Mouse (Mus musculus) forebrain, postnatal 0 days (tissue): ENCODE data around the gene Npb. TPM values are rescaled to one million over a fixed set of nuclear protein-coding genes. Genes with fewer than 3 reads are reported as not detected.
A peak's percentile ranks its signal among the peaks of the same experiment; 100 is the strongest.

Source experiments
- ATAC-seq: fragments of 200-750 bp; cut with Nextera tagmentation; 2 replicates; pipeline ENCODE4 v1.8.0; 2017; ENCODE audit warnings: mild to moderate bottlenecking, moderate library complexity
- DNase-seq: peaks from one replicate; pipeline ENCODE4 v3.0.0-alpha.2; 2015
- H3K27ac ChIP-seq: fragments of 300-500 bp; sonication (generic); 2 replicates; pipeline ENCODE4 v1.5.1; 2014; ENCODE audit warnings: low read depth, mild to moderate bottlenecking, antibody characterized with exemption, low read length, moderate library complexity, mixed read lengths
- H3K27me3 ChIP-seq: fragments of 300-500 bp; sonication (generic); 2 replicates; pipeline ENCODE4 v1.6.1; 2014; ENCODE audit warnings: mild to moderate bottlenecking, low read length, mixed read lengths; ENCODE audit not compliant: insufficient read depth
- H3K36me3 ChIP-seq: fragments of 300-500 bp; sonication (generic); 2 replicates; pipeline ENCODE4 v1.6.1; 2014; ENCODE audit warnings: mild to moderate bottlenecking, moderate library complexity; ENCODE audit not compliant: insufficient read depth
- H3K4me1 ChIP-seq: fragments of 300-500 bp; sonication (generic); 2 replicates; pipeline ENCODE4 v1.6.1; 2014; ENCODE audit warnings: antibody characterized with exemption; ENCODE audit not compliant: insufficient read depth
- H3K4me2 ChIP-seq: fragments of 300-500 bp; sonication (generic); 2 replicates; pipeline ENCODE4 v1.6.1; 2014; ENCODE audit warnings: low read depth, mild to moderate bottlenecking, moderate library complexity
- H3K4me3 ChIP-seq: fragments of 300-500 bp; sonication (generic); 2 replicates; pipeline ENCODE4 v1.5.1; 2014; ENCODE audit warnings: low read depth, low read length, mixed read lengths
- H3K9ac ChIP-seq: fragments of 300-500 bp; sonication (generic); 2 replicates; pipeline ENCODE4 v1.6.1; 2014; ENCODE audit warnings: mild to moderate bottlenecking
- H3K9me3 ChIP-seq: fragments of 300-500 bp; sonication (generic); 2 replicates; pipeline ENCODE4 v1.6.1; 2016; ENCODE audit warnings: low read length
- CTCF ChIP-seq: sonication (generic); IDR thresholded peaks from 2 replicates; pipeline ENCODE4 v1.5.1; 2016; ENCODE audit warnings: antibody characterized with exemption, control low read depth, low read depth
- WGBS: fragments of 180-500 bp; shearing (Covaris S2); extraction: QIAGEN DNeasy Blood & Tissue Kit; methylation state at CpG from one replicate; pipeline ENCODE4 v1.1.7; 2014; 5-methylcytosine and 5-hydroxymethylcytosine counted together
- microRNA-seq, 2 experiments: library from miRNA; unstranded; fragments of <30 nt; microRNA quantifications; one replicate each; pipeline ENCODE4; 2016
- polyA plus RNA-seq: library from polyadenylated mRNA; unstranded; fragments of >200 nt; fragmentation: Nextera tagmentation; extraction: Ambion mirVana; gene quantifications from 2 replicates; pipeline ENCODE4 v1.2.1, GENCODE M21; 2015
- total RNA-seq: library from RNA; depleted of rRNA; stranded (reverse); fragments of >200 nt; gene quantifications from 2 replicates; pipeline ENCODE4 v1.2.3, GENCODE M21; 2014; rRNA removed

Gene Npb
- total and polyA plus RNA-seq, 2 experiments from 2014 or later = 0.42 TPM; not detected in 1

DNA sequence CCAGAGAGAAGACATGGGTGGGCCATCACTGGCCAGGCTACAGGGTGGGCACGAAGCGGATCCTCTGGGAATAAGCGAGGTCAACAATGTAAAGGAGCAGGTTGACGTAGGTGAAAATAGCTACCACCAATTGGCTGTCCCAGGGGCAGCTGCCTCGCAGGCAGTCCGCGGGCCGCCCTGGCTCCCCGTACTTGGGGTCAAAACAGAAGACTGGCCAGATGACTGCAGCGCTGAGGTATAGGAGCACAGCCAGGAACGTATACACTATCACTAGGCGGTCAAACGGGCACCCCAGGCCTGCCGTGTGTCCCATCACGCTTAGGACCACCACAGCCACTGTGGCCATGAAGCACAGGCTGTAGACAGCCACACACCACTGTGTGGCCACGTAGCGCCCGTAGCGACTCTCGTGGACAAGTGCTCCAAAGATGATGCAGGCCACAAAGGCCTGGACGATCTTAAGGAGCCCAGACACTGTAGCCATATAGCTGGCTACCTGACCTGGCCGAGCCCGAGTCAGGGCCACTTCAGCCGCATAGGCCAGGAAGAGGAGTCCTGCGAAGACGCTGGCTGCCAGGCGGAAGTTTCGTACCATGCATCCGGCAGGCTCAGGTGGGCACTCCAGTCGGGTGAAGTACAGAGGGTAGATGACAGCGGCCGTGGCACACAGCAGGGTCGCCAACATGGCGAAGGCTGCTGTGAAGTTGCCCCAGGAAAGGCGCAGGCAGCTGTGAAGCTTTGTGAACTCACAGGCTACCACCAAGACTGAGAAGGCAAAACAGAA lies 39.0 kb downstream of the Npb start:
- Histone ChIP-seq H3K9me3 (no peaks in the 10 kb centered on the region), H3K4me1 (peaks cover 12% of the 10 kb centered on the region; the same call in 1 of the 2 replicates), H3K9ac (peak overlapping the region; percentile 44; the same call in 1 of the 2 replicates), H3K4me2 (peak overlapping the region; percentile 42), H3K4me3 (no peak overlapping the region), H3K27ac (no peak overlapping the region), H3K27me3 (no peaks in the 10 kb centered on the region), H3K36me3 (no peaks in the 10 kb centered on the region)
- DNase-seq = no peak
- TF ChIP-seq CTCF = no peak
- no peak for ATAC-seq
- WGBS = 87% methylated on average over 35 of the region's 35 CpGs

GRCm38 (mm10) chr11:120648001-120648476 lies 39.8 kb downstream of the Npb start, which contains the start of gene Myadml2:
TSS of gene Myadml2 (minus strand) at chr11:120648158.
- WGBS = 8% methylated on average over 13 of the region's 13 CpGs
- ATAC-seq (no peak), DNase-seq (no peak)
- Histone ChIP-seq H3K27ac (no peak within 1 kb of the TSS), H3K9ac (peak within 1 kb of the TSS; percentile 44), H3K4me3 (peak within 1 kb of the TSS; percentile 21), H3K4me1 (peaks cover 5% of the 10 kb centered on the region; the same call in 1 of the 2 replicates), H3K27me3 (no peaks in the 10 kb centered on the region), H3K36me3 (no peaks in the 10 kb centered on the region), H3K9me3 (no peaks in the 10 kb centered on the region), H3K4me2 (peak within 1 kb of the TSS; percentile 42)
- no peak for TF ChIP-seq CTCF

- Histone ChIP-seq H3K27me3 (0 out of 2 replicates have a peak, but pooled peaks cover 4% of the 10 kb centered on the region), H3K4me3 (no peak overlapping the region), H3K4me2 (no peak overlapping the region)
Observed at GRCm38 (mm10) chr11:120651872-120652271, 43.6 kb downstream of the Npb start.

GRCm38 (mm10) chr11:120654741-120655140 lies 46.5 kb downstream of the Npb start:
- no peak overlapping the region for H3K9ac ChIP-seq
- H3K4me2 ChIP-seq = no peak overlapping the region
- no peak overlapping the region for H3K4me3 ChIP-seq
- H3K27me3 ChIP-seq = peaks cover 30% of the 10 kb centered on the region
- H3K9me3 ChIP-seq = no peaks in the 10 kb centered on the region
- H3K27ac ChIP-seq = no peak overlapping the region
- DNase-seq = no peak
- ATAC-seq = no peak
- no peaks in the 10 kb centered on the region for H3K36me3 ChIP-seq
- 71% methylated on average over 3 of the region's 3 CpGs for WGBS
- no peak for TF ChIP-seq CTCF
- no peaks in the 10 kb centered on the region for H3K4me1 ChIP-seq

More at GRCm38 (mm10) chr11:120651872-120652271, 43.6 kb downstream of the Npb start:
- no peaks in the 10 kb centered on the region for H3K4me1 ChIP-seq
- H3K27ac ChIP-seq = no peak overlapping the region
- H3K9ac ChIP-seq = no peak overlapping the region
- WGBS = 67% methylated on average over 3 of the region's 3 CpGs
- ATAC-seq = no peak
- DNase-seq = no peak
- no peaks in the 10 kb centered on the region for H3K36me3 ChIP-seq
- no peaks in the 10 kb centered on the region for H3K9me3 ChIP-seq
- TF ChIP-seq CTCF = peak; percentile 33; the same call in 1 of the 2 replicates

DNA sequence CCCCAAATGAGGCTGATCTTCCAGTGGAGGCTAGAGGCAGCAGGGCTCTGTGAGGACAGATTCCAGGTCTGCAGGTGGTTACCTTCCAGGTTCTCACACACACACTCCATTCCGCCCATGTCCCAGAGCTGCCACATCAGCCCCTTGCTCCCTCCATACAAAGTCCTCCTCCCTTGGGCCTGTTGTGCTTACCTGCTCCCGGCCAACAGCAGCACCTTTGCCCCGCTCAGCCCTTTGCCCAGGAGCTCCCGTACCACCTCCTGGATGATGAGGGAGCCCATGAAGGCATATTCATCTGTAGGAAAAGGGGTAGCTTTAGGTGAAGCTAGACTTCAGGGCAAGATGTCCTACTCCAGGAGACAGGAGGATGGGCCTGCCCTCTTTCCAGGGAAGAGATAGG lies 49.0 kb downstream of the Npb start:
- WGBS = 89% methylated on average over 4 of the region's 4 CpGs
- Histone ChIP-seq H3K9ac (no peak overlapping the region), H3K27ac (no peak overlapping the region), H3K4me2 (no peak overlapping the region), H3K9me3 (no peaks in the 10 kb centered on the region), H3K27me3 (peaks cover 54% of the 10 kb centered on the region), H3K4me3 (no peak overlapping the region), H3K36me3 (no peaks in the 10 kb centered on the region), H3K4me1 (no peaks in the 10 kb centered on the region)
- no peak for TF ChIP-seq CTCF
- DNase-seq = no peak
- ATAC-seq = no peak

Small RNA genes lying within 50 kb of the gene (microRNA-seq; reads per million reads assigned to microRNA genes)
- 0.73 to 0.77 reads per million in 2 experiments for gene Mir6936

Other genes with a start within 250 kb of the Npb start
Only the 30 nearest of the 34 such genes appear.
- gene Nploc4, start 170.8 kb upstream of the Npb start, total RNA-seq = 44.2 and 65.8 TPM in 2 replicates
- 23.1 and 28.6 TPM in 2 replicates for gene Nploc4, start 170.8 kb upstream of the Npb start, polyA plus RNA-seq
- gene Tspan10, start 165.8 kb upstream of the Npb start, total RNA-seq = not detected in 2 replicates
- not detected in 2 replicates for gene Tspan10, start 165.8 kb upstream of the Npb start, polyA plus RNA-seq
- 0.33 TPM in 1 of 2 replicates, not detected in the other for gene Pde6g, start 155.0 kb upstream of the Npb start, total RNA-seq
- gene Pde6g, start 155.0 kb upstream of the Npb start, polyA plus RNA-seq = 0.18 and 1.4 TPM in 2 replicates
- 9.9 and 15.2 TPM in 2 replicates for gene Oxld1, start 150.4 kb upstream of the Npb start, total RNA-seq
- gene Oxld1, start 150.4 kb upstream of the Npb start, polyA plus RNA-seq = 12.7 and 13.8 TPM in 2 replicates
- 18.1 and 21.0 TPM in 2 replicates for gene Ccdc137, start 150.4 kb upstream of the Npb start, total RNA-seq
- gene Ccdc137, start 150.4 kb upstream of the Npb start, polyA plus RNA-seq = 13.6 and 15.4 TPM in 2 replicates
- gene Arl16, start 140.9 kb upstream of the Npb start, total RNA-seq = 35.2 and 37.8 TPM in 2 replicates
- 40.3 and 56.4 TPM in 2 replicates for gene Arl16, start 140.9 kb upstream of the Npb start, polyA plus RNA-seq
- gene Mrpl12, start 123.9 kb upstream of the Npb start, total RNA-seq = 42.6 and 49.9 TPM in 2 replicates
- 143 and 179 TPM in 2 replicates for gene Mrpl12, start 123.9 kb upstream of the Npb start, polyA plus RNA-seq
- gene Slc25a10, start 116.6 kb upstream of the Npb start, total RNA-seq = 20.9 and 22.8 TPM in 2 replicates
- 20.5 and 21.1 TPM in 2 replicates for gene Slc25a10, start 116.6 kb upstream of the Npb start, polyA plus RNA-seq
- gene Gcgr, start 77.8 kb upstream of the Npb start, total RNA-seq = not detected in 2 replicates
- gene Gcgr, start 77.8 kb upstream of the Npb start, polyA plus RNA-seq = 0.09 and 0.22 TPM in 2 replicates
- 103 and 105 TPM in 2 replicates for gene Mcrip1, start 58.8 kb upstream of the Npb start, total RNA-seq
- gene Mcrip1, start 58.8 kb upstream of the Npb start, polyA plus RNA-seq = 261 and 275 TPM in 2 replicates
- gene Ppp1r27, start 57.3 kb upstream of the Npb start, total RNA-seq = not detected in 2 replicates
- not detected in 2 replicates for gene Ppp1r27, start 57.3 kb upstream of the Npb start, polyA plus RNA-seq
- gene P4hb, start 35.2 kb upstream of the Npb start, total RNA-seq = 162 and 174 TPM in 2 replicates
- gene P4hb, start 35.2 kb upstream of the Npb start, polyA plus RNA-seq = 208 and 218 TPM in 2 replicates
- gene Arhgdia, start 26.9 kb upstream of the Npb start, total RNA-seq = 214 and 237 TPM in 2 replicates
- 416 and 435 TPM in 2 replicates for gene Arhgdia, start 26.9 kb upstream of the Npb start, polyA plus RNA-seq
- gene Alyref, start 10.1 kb upstream of the Npb start, total RNA-seq = 99.8 and 111 TPM in 2 replicates
- 207 and 238 TPM in 2 replicates for gene Alyref, start 10.1 kb upstream of the Npb start, polyA plus RNA-seq
- gene Anapc11, start 10.1 kb upstream of the Npb start, total RNA-seq = 54.2 and 64.2 TPM in 2 replicates
- 207 and 226 TPM in 2 replicates for gene Anapc11, start 10.1 kb upstream of the Npb start, polyA plus RNA-seq
- 102 and 129 TPM in 2 replicates for gene Pcyt2, start 9.5 kb downstream of the Npb start, total RNA-seq
- gene Pcyt2, start 9.5 kb downstream of the Npb start, polyA plus RNA-seq = 107 and 117 TPM in 2 replicates
- gene Sirt7, start 16.8 kb downstream of the Npb start, total RNA-seq = 48.7 and 51.8 TPM in 2 replicates
- 37.4 and 40.7 TPM in 2 replicates for gene Sirt7, start 16.8 kb downstream of the Npb start, polyA plus RNA-seq
- 37.5 and 40.1 TPM in 2 replicates for gene Mafg, start 25.1 kb downstream of the Npb start, total RNA-seq
- 24.6 and 39.7 TPM in 2 replicates for gene Mafg, start 25.1 kb downstream of the Npb start, polyA plus RNA-seq
- 8.7 and 13.8 TPM in 2 replicates for gene Pycr1, start 35.3 kb downstream of the Npb start, total RNA-seq
- 19.5 and 23.0 TPM in 2 replicates for gene Pycr1, start 35.3 kb downstream of the Npb start, polyA plus RNA-seq
- gene Myadml2, start 39.7 kb downstream of the Npb start, total RNA-seq = 1.1 and 3.2 TPM in 2 replicates
- gene Myadml2, start 39.7 kb downstream of the Npb start, polyA plus RNA-seq = 1.3 and 1.5 TPM in 2 replicates
- 5.5 and 5.9 TPM in 2 replicates for gene Notum, start 52.7 kb downstream of the Npb start, total RNA-seq
- 3.6 and 4.9 TPM in 2 replicates for gene Notum, start 52.7 kb downstream of the Npb start, polyA plus RNA-seq
- 97.7 and 102 TPM in 2 replicates for gene Aspscr1, start 64.5 kb downstream of the Npb start, total RNA-seq
- gene Aspscr1, start 64.5 kb downstream of the Npb start, polyA plus RNA-seq = 137 and 139 TPM in 2 replicates
- 28.5 and 52.1 TPM in 2 replicates for gene Cenpx, start 105.3 kb downstream of the Npb start, total RNA-seq
- gene Cenpx, start 105.3 kb downstream of the Npb start, polyA plus RNA-seq = 91.3 and 114 TPM in 2 replicates
- gene Lrrc45, start 105.4 kb downstream of the Npb start, total RNA-seq = 57.6 and 58.4 TPM in 2 replicates
- gene Lrrc45, start 105.4 kb downstream of the Npb start, polyA plus RNA-seq = 31.0 and 41.0 TPM in 2 replicates
- 598 and 666 TPM in 2 replicates for gene Rac3, start 113.0 kb downstream of the Npb start, total RNA-seq
- 681 and 697 TPM in 2 replicates for gene Rac3, start 113.0 kb downstream of the Npb start, polyA plus RNA-seq
- gene Dcxr, start 118.8 kb downstream of the Npb start, total RNA-seq = 7.2 and 13.2 TPM in 2 replicates
- gene Dcxr, start 118.8 kb downstream of the Npb start, polyA plus RNA-seq = 11.2 and 12.7 TPM in 2 replicates
- gene Cbr2, start 123.6 kb downstream of the Npb start, total RNA-seq = 3.6 and 4.8 TPM in 2 replicates
- 3.1 and 4.9 TPM in 2 replicates for gene Cbr2, start 123.6 kb downstream of the Npb start, polyA plus RNA-seq
- gene Hmga1b, start 154.3 kb downstream of the Npb start, total RNA-seq = 0.95 and 1.8 TPM in 2 replicates
- gene Hmga1b, start 154.3 kb downstream of the Npb start, polyA plus RNA-seq = 1.6 and 1.7 TPM in 2 replicates
- gene Rfng, start 175.7 kb downstream of the Npb start, total RNA-seq = 61.9 and 82.8 TPM in 2 replicates
- 114 and 125 TPM in 2 replicates for gene Rfng, start 175.7 kb downstream of the Npb start, polyA plus RNA-seq
- gene Gps1, start 175.8 kb downstream of the Npb start, total RNA-seq = 228 and 240 TPM in 2 replicates
- 240 and 244 TPM in 2 replicates for gene Gps1, start 175.8 kb downstream of the Npb start, polyA plus RNA-seq